ENCODE assay signal across 18 mouse cellular contexts in genomic region chr10:9161597-9161996, GRCm38 (mm10).
"Had no signal": no experiment of that assay in that cellular context is flagged by ENCODE, and none has a peak within 500 bp of the region (broad histone marks: within the 10 kb centered on the region; RNA-seq: fewer than 3 reads in every experiment).

No protein-coding gene starts in this region.

- H3K9me3 ChIP-seq: midbrain, embryonic 13.5 days; neural tube, embryonic 13.5 days; neural tube, embryonic 15.5 days had no signal

- H3K9ac ChIP-seq: lung, embryonic 14.5 days; midbrain, embryonic 13.5 days; neural tube, embryonic 13.5 days; neural tube, embryonic 15.5 days had no signal

- H3K27me3 ChIP-seq: neural tube, embryonic 13.5 days had no signal

- H3K27ac ChIP-seq: midbrain, embryonic 10.5 days; midbrain, embryonic 13.5 days; neural tube, embryonic 13.5 days; neural tube, embryonic 15.5 days had no signal

- H3K36me3 ChIP-seq: midbrain, embryonic 10.5 days; midbrain, embryonic 13.5 days; neural tube, embryonic 13.5 days; neural tube, embryonic 15.5 days had no signal

- H3K4me2 ChIP-seq: lung, embryonic 14.5 days; midbrain, embryonic 13.5 days; neural tube, embryonic 13.5 days; neural tube, embryonic 15.5 days had no signal

- H3K4me3 ChIP-seq: midbrain, embryonic 10.5 days; midbrain, embryonic 13.5 days; myocyte; neural tube, embryonic 13.5 days; neural tube, embryonic 15.5 days had no signal

- DNase-seq: lung, adult 18-20 months; lung, embryonic 14.5 days; lung, postnatal 10 days; lung, postnatal 4 days; retina, postnatal 1 day; right cerebral cortex, adult 18-20 months; right cerebral cortex, postnatal 25 days; right cerebral cortex, postnatal 4 days; spleen, adult 18-20 months; thymus, adult 18-20 months; thymus, postnatal 14 days; thymus, postnatal 36 days had no signal

- ATAC-seq: midbrain, embryonic 13.5 days; midbrain, embryonic 16.5 days had no signal
